Mouse (Mus musculus) neural tube, embryonic 14.5 days (tissue): ENCODE data around the gene Cks2. TPM values are rescaled to one million over a fixed set of nuclear protein-coding genes. Genes with fewer than 3 reads are reported as not detected.
"Not testable (repeated sequence)": the region's sequence is repeated elsewhere in the genome, so short reads cannot be mapped to it uniquely, and the experiment has no call there.

Source experiments
- ATAC-seq: fragments of 200-750 bp; cut with Nextera tagmentation; 2 replicates; pipeline ENCODE4 v1.8.0; 2017; ENCODE audit warnings: low read depth, mild to moderate bottlenecking, moderate TSS enrichment, moderate library complexity
- H3K27ac ChIP-seq: fragments of 300-500 bp; sonication (generic); 2 replicates; pipeline ENCODE4 v1.5.1; 2014; ENCODE audit warnings: low read depth, mild to moderate bottlenecking, control low read depth, low read length, moderate library complexity, mixed read lengths
- H3K27me3 ChIP-seq: fragments of 300-500 bp; sonication (generic); 2 replicates; pipeline ENCODE4 v1.6.1; 2014; ENCODE audit warnings: low read length; ENCODE audit not compliant: control insufficient read depth, insufficient read depth
- H3K36me3 ChIP-seq: fragments of 300-500 bp; sonication (generic); 2 replicates; pipeline ENCODE4 v1.6.1; 2014; ENCODE audit warnings: low read length, mixed read lengths; ENCODE audit not compliant: control insufficient read depth, insufficient read depth
- H3K4me1 ChIP-seq: fragments of 300-500 bp; sonication (generic); 2 replicates; pipeline ENCODE4 v1.6.1; 2014; ENCODE audit warnings: low read length; ENCODE audit not compliant: control insufficient read depth, insufficient read depth
- H3K4me2 ChIP-seq: fragments of 300-500 bp; sonication (generic); 2 replicates; pipeline ENCODE4 v1.6.1; 2014; ENCODE audit warnings: mild to moderate bottlenecking, low read depth, low read length, control low read depth
- H3K4me3 ChIP-seq: fragments of 300-500 bp; sonication (generic); 2 replicates; pipeline ENCODE4 v1.5.1; 2014; ENCODE audit warnings: low read depth, low read length, control low read depth, mixed read lengths
- H3K9ac ChIP-seq: fragments of 300-500 bp; sonication (generic); replicated peaks from 2 replicates; pipeline ENCODE4 v1.6.1; 2014; ENCODE audit warnings: low read depth, mild to moderate bottlenecking, control low read depth, low read length, mixed read lengths
- H3K9me3 ChIP-seq: fragments of 300-500 bp; sonication (generic); 2 replicates; pipeline ENCODE4 v1.6.1; 2016; ENCODE audit warnings: low read length; ENCODE audit not compliant: control insufficient read depth
- WGBS: fragments of 180-500 bp; shearing (Covaris S2); extraction: QIAGEN DNeasy Blood & Tissue Kit; methylation state at CpG from one replicate; pipeline ENCODE4 v1.1.7; 2014; 5-methylcytosine and 5-hydroxymethylcytosine counted together
- polyA plus RNA-seq: library from polyadenylated mRNA; unstranded; fragments of >200 nt; fragmentation: Nextera tagmentation; extraction: Ambion mirVana; gene quantifications from 2 replicates; pipeline ENCODE4 v1.2.1, GENCODE M21; 2014

The Cks2 gene
- polyA plus RNA-seq, 1 experiment from 2014 or later, result 24.5 TPM

DNA sequence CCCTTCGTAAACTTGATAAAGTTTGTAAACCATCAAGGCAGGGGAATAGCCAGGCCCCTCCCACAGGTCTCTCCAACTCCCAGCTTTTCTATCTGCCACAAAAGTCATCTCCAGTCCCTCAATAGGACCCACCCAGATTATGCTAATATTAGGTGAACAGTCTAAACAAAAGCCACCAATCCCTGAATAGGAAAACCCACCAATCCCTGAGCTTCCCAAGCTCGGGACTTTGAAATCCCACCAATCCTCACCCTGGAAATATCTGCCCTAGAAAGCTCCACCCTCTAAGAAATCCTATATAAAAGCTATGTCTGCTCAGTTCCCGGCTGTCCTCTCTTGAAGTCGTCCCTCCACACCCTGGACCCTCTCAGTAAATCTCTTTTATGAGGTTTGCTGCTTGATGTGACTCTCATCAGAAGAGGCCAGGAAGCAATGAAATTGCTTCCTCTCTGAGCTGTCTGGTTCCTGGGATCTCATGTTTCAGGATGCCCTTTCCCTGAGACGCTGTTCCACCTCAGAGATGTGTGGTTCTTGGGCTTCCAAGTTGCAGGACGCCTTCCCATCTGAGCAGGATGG is 16.7 kb upstream of the Cks2 start:
- ATAC-seq, result no peak
- Histone ChIP-seq H3K4me2 (no peak overlapping the region), H3K36me3 (no peaks in the 10 kb centered on the region), H3K4me3 (no peak overlapping the region), H3K9me3 (no peaks in the 10 kb centered on the region), H3K27ac (no peak overlapping the region), H3K27me3 (no peaks in the 10 kb centered on the region), H3K9ac (no peak overlapping the region), H3K4me1 (no peaks in the 10 kb centered on the region)
- 75% methylated on average over 6 of the region's 6 CpGs for WGBS

DNA sequence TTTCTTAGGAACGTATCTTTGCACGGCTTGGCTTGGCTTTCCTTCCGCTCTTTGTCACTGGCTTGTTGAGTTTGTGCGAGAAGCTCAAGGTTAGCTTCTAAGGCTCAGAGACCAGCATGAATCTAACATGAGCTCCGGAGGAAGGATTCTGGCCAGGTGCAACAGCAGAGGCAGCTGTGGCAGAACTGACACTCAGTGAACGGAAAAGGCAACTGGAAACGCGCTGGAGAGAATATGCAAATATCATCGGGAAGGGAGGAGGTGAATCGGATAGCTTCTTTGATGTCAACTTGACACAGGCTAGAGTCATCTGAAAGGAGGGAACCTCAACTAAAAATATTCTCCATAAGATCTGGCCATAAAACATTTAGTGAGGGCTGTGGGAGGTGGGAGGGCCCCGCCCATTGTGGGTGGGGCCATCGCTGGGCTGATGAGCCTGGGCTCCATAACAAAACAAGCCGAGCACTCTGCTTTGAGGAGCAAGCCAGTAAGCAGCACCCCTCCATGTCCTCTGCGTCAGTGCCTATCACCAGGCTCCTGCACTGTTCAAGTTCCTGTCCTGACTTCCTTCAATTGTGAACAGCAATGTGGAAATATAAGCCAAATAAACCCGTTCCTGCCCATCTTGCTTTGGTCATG is 13.6 kb upstream of the Cks2 start:
- Histone ChIP-seq H3K36me3 (no peaks in the 10 kb centered on the region), H3K9me3 (no peaks in the 10 kb centered on the region), H3K9ac (no peak overlapping the region), H3K4me3 (no peak overlapping the region), H3K4me1 (no peaks in the 10 kb centered on the region), H3K27me3 (no peaks in the 10 kb centered on the region), H3K4me2 (no peak overlapping the region), H3K27ac (no peak overlapping the region)
- no peak for ATAC-seq
- WGBS, result 81% methylated on average over 15 of the region's 15 CpGs

DNA sequence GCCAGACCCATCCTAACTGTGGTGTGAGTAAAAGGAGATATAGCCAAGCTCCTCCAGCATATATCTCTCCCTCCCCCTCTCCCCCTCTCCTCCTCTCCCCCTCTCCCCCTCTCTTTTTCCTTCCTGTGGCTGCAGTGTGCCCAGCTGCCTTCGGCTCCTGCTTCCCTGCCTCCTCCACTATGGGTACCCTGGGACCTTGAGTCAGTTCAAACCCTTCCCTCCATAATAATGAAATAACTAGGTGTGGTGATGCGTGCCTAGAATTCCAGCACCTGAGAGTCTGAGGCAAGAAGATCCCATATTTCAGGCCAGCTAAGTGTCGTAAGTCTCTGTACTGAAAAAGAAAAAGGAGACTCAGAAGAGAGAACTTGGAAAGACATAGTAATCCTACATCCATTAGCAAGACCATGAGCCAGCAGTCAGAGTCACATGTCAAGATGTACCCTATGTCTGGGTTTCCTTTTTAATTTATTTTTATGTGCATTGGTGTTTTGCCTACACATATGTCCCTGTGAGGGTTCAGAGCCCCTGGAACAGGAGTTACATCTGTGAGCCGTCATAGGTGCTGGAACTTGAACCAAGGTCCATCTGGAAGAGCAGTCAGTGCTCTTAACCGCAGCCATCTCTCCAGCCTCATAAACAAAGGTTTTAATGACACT is 12.3 kb upstream of the Cks2 start:
- Histone ChIP-seq H3K9ac (no peak overlapping the region), H3K27ac (no peak overlapping the region), H3K36me3 (no peaks in the 10 kb centered on the region), H3K27me3 (no peaks in the 10 kb centered on the region), H3K4me1 (no peaks in the 10 kb centered on the region), H3K9me3 (no peaks in the 10 kb centered on the region), H3K4me2 (no peak overlapping the region), H3K4me3 (no peak overlapping the region)
- ATAC-seq, result no peak
- 82% methylated on average over 5 of the region's 5 CpGs for WGBS

DNA sequence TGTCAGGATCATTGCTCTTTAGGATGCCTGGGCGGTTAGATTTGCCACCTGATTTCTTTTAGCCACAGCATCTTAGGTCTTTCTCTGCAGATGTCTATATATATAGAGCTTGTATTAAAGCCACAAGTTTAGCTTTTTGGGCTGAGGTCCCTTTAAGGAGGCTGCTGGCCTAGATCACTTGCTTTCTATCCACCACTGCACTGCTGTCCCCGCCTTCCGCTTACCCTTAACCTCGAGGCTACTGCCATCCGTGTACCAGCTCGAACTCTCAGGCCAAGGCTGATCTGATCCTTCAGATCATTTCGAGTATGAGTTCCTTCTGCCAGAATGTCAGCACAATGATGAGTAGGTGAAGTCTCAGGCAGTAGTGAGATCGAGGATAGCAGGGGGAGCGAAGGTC is 9.6 kb upstream of the Cks2 start:
- H3K4me1 ChIP-seq, H3K27ac ChIP-seq, H3K9ac ChIP-seq, H3K4me3 ChIP-seq, ATAC-seq, H3K4me2 ChIP-seq, H3K27me3 ChIP-seq, H3K36me3 ChIP-seq, H3K9me3 ChIP-seq: not testable (repeated sequence)
- WGBS, result 96% methylated on average over 3 of the region's 9 CpGs

DNA sequence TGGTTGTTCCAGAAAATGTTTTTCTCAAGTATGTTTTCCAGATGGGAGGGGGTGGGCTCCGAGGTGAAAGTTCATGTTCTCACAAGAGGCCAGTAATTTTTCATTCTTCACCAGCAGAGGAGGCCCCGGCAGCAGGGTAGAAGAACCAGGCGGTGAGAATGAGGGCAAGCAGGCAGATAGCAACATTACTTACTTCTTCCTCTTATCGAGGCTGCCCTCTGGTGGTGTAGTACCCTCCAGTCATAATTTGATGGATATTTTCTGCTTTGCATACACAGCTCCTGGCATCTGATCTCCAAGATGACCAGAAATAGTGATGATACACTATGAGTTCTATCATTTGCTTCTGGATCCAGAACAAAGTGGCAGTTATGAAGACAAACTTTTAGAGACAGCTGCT is 6.1 kb upstream of the Cks2 start:
- H3K9ac ChIP-seq, result no peak overlapping the region
- no peak for ATAC-seq
- H3K27me3 ChIP-seq, result no peaks in the 10 kb centered on the region
- H3K4me3 ChIP-seq, result no peak overlapping the region
- 92% methylated on average over 4 of the region's 4 CpGs for WGBS
- H3K27ac ChIP-seq, result no peak overlapping the region
- H3K9me3 ChIP-seq, result no peaks in the 10 kb centered on the region
- no peak overlapping the region for H3K4me2 ChIP-seq
- H3K36me3 ChIP-seq, result no peaks in the 10 kb centered on the region
- no peaks in the 10 kb centered on the region for H3K4me1 ChIP-seq

DNA sequence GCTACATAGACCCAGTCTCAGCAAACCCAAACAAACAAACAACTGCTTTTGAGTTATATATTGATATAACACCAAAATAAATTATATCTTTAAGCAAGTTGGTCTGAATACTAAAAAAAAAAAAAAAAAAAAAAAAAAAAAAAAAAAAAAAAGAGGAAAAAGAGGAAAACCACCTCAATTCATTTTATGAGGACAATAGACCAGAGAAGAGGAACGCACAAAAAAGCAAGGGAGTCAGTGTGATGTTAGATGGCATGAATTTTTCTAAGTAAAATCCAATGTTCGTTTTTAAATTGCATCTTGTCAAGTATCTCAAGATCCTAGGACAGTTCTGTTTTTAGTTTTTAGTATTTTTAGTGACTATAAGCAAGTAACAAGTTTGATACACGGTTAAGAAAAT is 3.6 kb upstream of the Cks2 start:
- Histone ChIP-seq H3K9ac (no peak overlapping the region), H3K9me3 (no peaks in the 10 kb centered on the region), H3K4me1 (0 out of 2 replicates have a peak, but pooled peaks cover 4% of the 10 kb centered on the region), H3K27ac (no peak overlapping the region), H3K4me2 (no peak overlapping the region), H3K4me3 (no peak overlapping the region), H3K36me3 (no peaks in the 10 kb centered on the region), H3K27me3 (no peaks in the 10 kb centered on the region)
- WGBS, result 91% methylated on average over 3 of the region's 3 CpGs
- no peak for ATAC-seq

DNA sequence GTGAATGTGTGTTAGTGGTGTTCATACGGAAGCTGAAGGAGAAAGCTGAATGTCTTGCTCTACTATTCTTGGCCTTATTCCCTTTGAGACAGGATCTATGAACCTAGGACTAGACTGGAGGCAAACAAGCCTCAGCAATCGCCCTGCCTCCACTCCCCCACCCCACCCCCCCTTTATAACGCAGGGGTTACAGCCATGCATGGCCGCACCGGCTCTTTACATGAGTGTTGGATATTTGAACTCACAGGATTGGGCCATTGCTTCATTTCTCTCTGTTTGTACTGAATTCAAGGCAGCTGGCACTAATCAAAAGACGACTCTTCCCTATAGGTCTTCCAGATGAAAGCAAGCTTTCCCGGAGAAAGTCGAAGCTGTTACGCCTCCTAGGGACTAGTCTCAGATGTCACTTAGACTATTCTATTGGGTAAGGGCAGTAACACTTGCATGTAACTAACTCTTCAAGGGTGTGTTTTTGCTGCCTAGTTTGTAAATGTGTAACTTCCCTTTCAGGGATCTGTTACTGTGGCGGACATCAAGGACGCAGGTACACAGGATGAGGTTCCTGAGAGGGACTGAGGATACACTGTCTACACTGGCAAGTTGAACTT is 2.8 kb upstream of the Cks2 start:
- Histone ChIP-seq H3K27ac (no peak overlapping the region), H3K9ac (no peak overlapping the region), H3K4me1 (0 out of 2 replicates have a peak, but pooled peaks cover 4% of the 10 kb centered on the region), H3K36me3 (no peaks in the 10 kb centered on the region), H3K27me3 (no peaks in the 10 kb centered on the region), H3K4me2 (no peak overlapping the region), H3K4me3 (no peak overlapping the region), H3K9me3 (no peaks in the 10 kb centered on the region)
- 37% methylated on average over 11 of the region's 11 CpGs for WGBS
- ATAC-seq, result no peak

DNA sequence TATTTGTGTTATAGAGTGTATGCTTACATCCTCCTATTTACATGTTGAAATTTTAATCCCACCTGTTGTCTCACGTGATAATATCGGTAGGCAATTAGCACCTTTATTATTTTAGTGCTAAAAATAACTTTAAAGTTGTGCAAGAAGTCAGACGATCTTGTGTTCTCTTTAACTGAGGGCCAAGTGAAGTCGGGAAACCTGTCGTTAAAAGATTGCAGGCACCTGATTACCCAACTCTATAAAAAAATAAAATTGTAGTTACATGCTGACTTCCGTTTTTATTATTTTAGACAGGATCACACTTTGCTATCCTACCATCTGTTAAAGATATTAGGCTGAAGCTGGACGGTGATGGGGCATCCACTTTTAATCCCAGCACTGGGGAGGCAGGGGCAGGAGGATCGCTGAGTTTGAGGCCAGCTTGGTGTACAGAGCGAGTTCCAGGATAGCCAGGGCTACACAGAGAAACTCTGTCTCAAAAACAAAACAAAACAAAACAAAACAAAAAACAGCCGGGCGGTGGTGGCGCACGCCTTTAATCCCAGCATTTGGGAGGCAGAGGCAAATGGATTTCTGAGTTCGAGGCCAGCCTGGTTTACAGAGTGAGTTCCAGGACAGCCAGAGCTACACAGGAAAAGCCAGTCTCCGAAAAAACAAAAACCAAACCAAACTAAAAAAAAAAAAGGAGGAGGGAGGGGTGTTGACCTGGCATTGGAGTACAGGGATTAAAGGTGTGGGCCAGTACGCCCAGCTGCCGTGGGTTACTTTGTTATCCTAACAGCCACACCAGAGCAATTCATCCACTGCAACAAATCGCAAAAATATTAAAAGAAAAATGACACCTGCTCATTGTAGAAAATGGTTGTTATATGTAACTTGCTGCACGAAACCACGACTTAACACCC is 856 bp upstream of the Cks2 start:
- Histone ChIP-seq H3K27ac (peak overlapping the region; percentile 44), H3K9ac (peak overlapping the region; percentile 60; the same call in 1 of the 2 replicates), H3K4me1 (0 out of 2 replicates have a peak, but pooled peaks cover 4% of the 10 kb centered on the region), H3K4me3 (peak overlapping the region; percentile 58), H3K36me3 (no peaks in the 10 kb centered on the region), H3K9me3 (no peaks in the 10 kb centered on the region), H3K27me3 (no peaks in the 10 kb centered on the region), H3K4me2 (peak overlapping the region; percentile 91)
- WGBS, result 52% methylated on average over 20 of the region's 20 CpGs
- ATAC-seq, result no peak
